Mouse (Mus musculus): ENCODE measurements around the gene Arhgap8. TPM values are rescaled to one million over a fixed set of nuclear protein-coding genes. Genes with fewer than 3 reads are reported as not detected.

Arhgap8 gene
- polyA plus RNA-seq, 1 experiment = not detected

GRCm38 (mm10) chr15:84687904-84688303, 31.9 kb upstream of the Arhgap8 start:
- Histone ChIP-seq H3K4me1 (ENCODE audit: control insufficient read depth, insufficient read depth, low read length) (peaks cover 5% of the 10 kb centered on the region), H3K4me3 (replicated peaks; ENCODE audit: control insufficient read depth, low read depth, low read length) (no peak overlapping the region), H3K27ac (ENCODE audit: control insufficient read depth, insufficient read depth, low read depth, low read length, poor library complexity) (no peak overlapping the region)
- WGBS = 88% methylated on average over 14 of the region's 14 CpGs
- TF ChIP-seq POLR2A (IDR thresholded peaks at IDR 0.05; ENCODE audit: borderline replicate concordance, control insufficient read depth, low read depth, low read length) = no peak
- no peak for TF ChIP-seq CTCF (IDR thresholded peaks at IDR 0.05; ENCODE audit: control insufficient read depth, insufficient read depth, low read length)

GRCm38 (mm10) chr15:84689356-84689755, 30.5 kb upstream of the Arhgap8 start:
- Histone ChIP-seq H3K27ac (ENCODE audit: control insufficient read depth, insufficient read depth, low read depth, low read length, poor library complexity) (no peak overlapping the region), H3K4me1 (ENCODE audit: control insufficient read depth, insufficient read depth, low read length) (peaks cover 2% of the 10 kb centered on the region), H3K4me3 (replicated peaks; ENCODE audit: control insufficient read depth, low read depth, low read length) (no peak overlapping the region)
- WGBS = 87% methylated on average over 6 of the region's 6 CpGs
- TF ChIP-seq CTCF (IDR thresholded peaks at IDR 0.05; ENCODE audit: control insufficient read depth, insufficient read depth, low read length) = no peak
- TF ChIP-seq POLR2A (IDR thresholded peaks at IDR 0.05; ENCODE audit: borderline replicate concordance, control insufficient read depth, low read depth, low read length) = no peak

GRCm38 (mm10) chr15:84691513-84691912, 28.3 kb upstream of the Arhgap8 start:
- Histone ChIP-seq H3K4me3 (replicated peaks; ENCODE audit: control insufficient read depth, low read depth, low read length) (no peak overlapping the region), H3K4me1 (ENCODE audit: control insufficient read depth, insufficient read depth, low read length) (no peaks in the 10 kb centered on the region; the same call in 1 of the 2 replicates), H3K27ac (ENCODE audit: control insufficient read depth, insufficient read depth, low read depth, low read length, poor library complexity) (no peak overlapping the region)
- TF ChIP-seq POLR2A (IDR thresholded peaks at IDR 0.05; ENCODE audit: borderline replicate concordance, control insufficient read depth, low read depth, low read length) = no peak
- no peak for TF ChIP-seq CTCF (IDR thresholded peaks at IDR 0.05; ENCODE audit: control insufficient read depth, insufficient read depth, low read length)
- WGBS = 84% methylated on average over 6 of the region's 6 CpGs

GRCm38 (mm10) chr15:84692645-84693044, 27.2 kb upstream of the Arhgap8 start:
- 50% methylated on average over 7 of the region's 7 CpGs for WGBS
- TF ChIP-seq POLR2A (IDR thresholded peaks at IDR 0.05; ENCODE audit: borderline replicate concordance, control insufficient read depth, low read depth, low read length) (no peak), CTCF (IDR thresholded peaks at IDR 0.05; ENCODE audit: control insufficient read depth, insufficient read depth, low read length) (no peak)
- no peak overlapping the region for H3K4me3 ChIP-seq (replicated peaks; ENCODE audit: control insufficient read depth, low read depth, low read length)
- H3K4me1 ChIP-seq (ENCODE audit: control insufficient read depth, insufficient read depth, low read length) = no peaks in the 10 kb centered on the region; the same call in 1 of the 2 replicates
- H3K27ac ChIP-seq (ENCODE audit: control insufficient read depth, insufficient read depth, low read depth, low read length, poor library complexity) = no peak overlapping the region

GRCm38 (mm10) chr15:84696021-84696420, 23.8 kb upstream of the Arhgap8 start:
- no peaks in the 10 kb centered on the region; the same call in 1 of the 2 replicates for H3K4me1 ChIP-seq (ENCODE audit: control insufficient read depth, insufficient read depth, low read length)
- TF ChIP-seq CTCF (IDR thresholded peaks at IDR 0.05; ENCODE audit: control insufficient read depth, insufficient read depth, low read length) (no peak), POLR2A (IDR thresholded peaks at IDR 0.05; ENCODE audit: borderline replicate concordance, control insufficient read depth, low read depth, low read length) (no peak)
- no peak overlapping the region for H3K4me3 ChIP-seq (replicated peaks; ENCODE audit: control insufficient read depth, low read depth, low read length)
- WGBS = 73% methylated on average over 4 of the region's 4 CpGs
- no peak overlapping the region for H3K27ac ChIP-seq (ENCODE audit: control insufficient read depth, insufficient read depth, low read depth, low read length, poor library complexity)

DNA sequence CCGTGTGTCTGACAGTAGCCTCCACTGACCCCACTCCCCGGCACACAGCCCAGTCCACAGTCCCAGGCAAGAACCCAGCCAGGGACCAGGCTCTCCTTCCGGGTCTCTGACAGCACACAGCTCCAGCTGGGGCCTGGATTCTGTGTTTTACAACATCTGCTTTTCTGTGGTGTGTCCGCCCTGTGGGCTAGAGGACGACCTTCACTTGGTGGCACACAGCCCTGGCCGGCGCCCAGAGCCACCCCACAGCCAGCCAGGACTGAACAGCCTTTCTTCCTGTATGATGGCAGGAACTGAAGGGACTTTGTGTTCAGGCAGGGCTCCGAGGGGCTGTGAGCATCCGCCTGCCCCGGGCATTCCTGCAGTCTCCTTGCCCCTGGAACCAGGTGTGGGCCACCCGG, 22.2 kb upstream of the Arhgap8 start:
- TF ChIP-seq POLR2A (IDR thresholded peaks at IDR 0.05; ENCODE audit: borderline replicate concordance, control insufficient read depth, low read depth, low read length) (no peak), CTCF (IDR thresholded peaks at IDR 0.05; ENCODE audit: control insufficient read depth, insufficient read depth, low read length) (no peak)
- Histone ChIP-seq H3K4me1 (ENCODE audit: control insufficient read depth, insufficient read depth, low read length) (no peaks in the 10 kb centered on the region), H3K27ac (ENCODE audit: control insufficient read depth, insufficient read depth, low read depth, low read length, poor library complexity) (no peak overlapping the region), H3K4me3 (replicated peaks; ENCODE audit: control insufficient read depth, low read depth, low read length) (no peak overlapping the region)
- 57% methylated on average over 11 of the region's 11 CpGs for WGBS

- Histone ChIP-seq H3K4me3 (replicated peaks; ENCODE audit: control insufficient read depth, low read depth, low read length) (no peak overlapping the region), H3K27ac (ENCODE audit: control insufficient read depth, insufficient read depth, low read depth, low read length, poor library complexity) (no peak overlapping the region), H3K4me1 (ENCODE audit: control insufficient read depth, insufficient read depth, low read length) (no peaks in the 10 kb centered on the region)
- TF ChIP-seq POLR2A (IDR thresholded peaks at IDR 0.05; ENCODE audit: borderline replicate concordance, control insufficient read depth, low read depth, low read length) (no peak), CTCF (IDR thresholded peaks at IDR 0.05; ENCODE audit: control insufficient read depth, insufficient read depth, low read length) (no peak)
- 83% methylated on average over 2 of the region's 2 CpGs for WGBS
Measured at GRCm38 (mm10) chr15:84698189-84698588, 21.7 kb upstream of the Arhgap8 start.

- Histone ChIP-seq H3K4me1 (ENCODE audit: control insufficient read depth, insufficient read depth, low read length) (peaks cover 2% of the 10 kb centered on the region; the same call in 1 of the 2 replicates), H3K27ac (ENCODE audit: control insufficient read depth, insufficient read depth, low read depth, low read length, poor library complexity) (no peak overlapping the region), H3K4me3 (replicated peaks; ENCODE audit: control insufficient read depth, low read depth, low read length) (no peak overlapping the region)
- 48% methylated on average over 6 of the region's 6 CpGs for WGBS
- TF ChIP-seq CTCF (IDR thresholded peaks at IDR 0.05; ENCODE audit: control insufficient read depth, insufficient read depth, low read length) (peak; percentile 86), POLR2A (IDR thresholded peaks at IDR 0.05; ENCODE audit: borderline replicate concordance, control insufficient read depth, low read depth, low read length) (no peak)
Measured at GRCm38 (mm10) chr15:84700147-84700794, 19.6 kb upstream of the Arhgap8 start.
